Mouse (Mus musculus): ENCODE measurements around the gene Wwox.

Gene Wwox

GRCm38 (mm10) chr8:114468526-114469207, 29.2 kb downstream of the Wwox start:
- DNase-seq (ENCODE audit: low read depth, low spot score): peak; percentile 46

DNA sequence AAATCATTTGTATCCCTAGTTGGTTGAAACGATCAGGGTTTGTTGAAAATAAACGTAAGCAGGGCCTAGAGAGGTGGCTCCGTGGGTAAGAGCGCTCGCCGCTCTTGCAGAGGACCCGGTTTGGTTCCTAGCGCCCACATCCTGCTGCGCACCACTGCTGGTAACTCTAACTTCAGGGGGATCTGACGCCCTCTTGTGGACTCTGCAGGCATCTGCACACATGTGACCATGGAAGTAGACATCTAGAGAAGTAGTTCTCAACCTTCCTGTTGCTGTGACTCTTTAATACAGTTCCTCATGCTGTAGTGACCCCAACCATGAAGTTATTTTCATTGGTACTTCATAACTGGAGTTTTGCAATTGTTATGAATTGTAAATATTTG, 29.7 kb downstream of the Wwox start:
- peak; percentile 58 for DNase-seq (ENCODE audit: low read depth, low spot score)

DNA sequence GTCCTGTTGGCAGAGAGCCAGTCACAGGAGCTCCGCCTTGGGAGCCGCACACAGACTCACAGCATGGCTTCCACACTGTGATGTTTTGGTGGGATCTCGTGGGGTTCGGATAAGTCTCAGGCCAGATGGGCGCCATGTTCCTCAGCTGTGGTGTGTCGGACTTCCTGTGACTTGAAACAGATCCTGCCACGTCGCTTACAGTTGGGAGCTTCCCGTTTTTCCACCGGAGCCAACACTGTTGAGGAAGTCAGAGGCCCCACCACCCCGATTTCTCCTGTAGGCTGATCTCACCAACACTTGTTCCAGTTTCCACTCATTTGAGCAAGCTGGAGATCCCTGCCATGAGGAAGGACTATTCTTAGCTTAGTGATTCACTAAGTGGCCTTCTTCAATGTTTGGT, 34.1 kb downstream of the Wwox start:
- DNase-seq (ENCODE audit: low read depth, low spot score): peak; percentile 31

DNA sequence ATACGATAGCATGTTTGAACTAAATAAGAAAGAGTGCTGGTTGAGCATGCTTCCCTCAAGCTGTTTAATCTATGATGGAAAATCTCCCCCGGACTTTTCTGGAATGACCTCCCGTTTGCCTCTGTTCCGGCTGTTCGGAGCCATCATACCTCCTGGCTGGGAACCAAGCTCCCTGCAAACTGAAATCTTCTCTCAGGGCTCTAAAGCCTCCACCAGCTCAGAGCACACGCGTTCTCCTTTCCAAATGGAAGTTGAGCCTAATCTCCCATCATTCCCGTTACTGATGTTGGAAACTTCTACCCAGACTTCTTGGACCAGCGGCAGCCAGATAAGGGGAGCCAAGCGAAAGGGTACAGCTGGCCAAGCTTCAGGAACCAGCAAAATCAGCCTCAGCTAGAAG, 37.5 kb downstream of the Wwox start:
- no peak for DNase-seq (ENCODE audit: low read depth, low spot score)

GRCm38 (mm10) chr8:114477790-114478189, 38.3 kb downstream of the Wwox start:
- peak; percentile 70 for DNase-seq (ENCODE audit: low read depth, low spot score)

DNA sequence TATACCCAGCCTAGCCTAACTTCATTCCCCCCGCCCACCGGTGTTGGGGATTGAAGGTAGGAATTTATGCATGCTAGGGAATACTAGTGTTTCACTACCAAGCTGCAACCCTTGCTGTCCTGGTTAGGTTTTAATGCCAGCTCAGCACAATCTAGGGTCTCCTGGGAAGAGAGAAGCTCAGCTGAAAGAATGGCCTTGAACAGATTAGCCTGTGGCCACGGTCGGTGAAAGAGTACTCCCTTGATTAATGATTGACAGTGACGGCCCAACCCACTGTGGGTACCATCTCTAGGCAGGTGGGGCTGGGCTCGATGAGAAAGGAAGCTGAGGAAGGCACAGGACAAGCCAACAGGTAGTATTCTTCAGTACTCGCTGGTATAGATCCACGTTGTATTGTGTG, 40.3 kb downstream of the Wwox start:
- no peak for DNase-seq (ENCODE audit: low read depth, low spot score)

DNA sequence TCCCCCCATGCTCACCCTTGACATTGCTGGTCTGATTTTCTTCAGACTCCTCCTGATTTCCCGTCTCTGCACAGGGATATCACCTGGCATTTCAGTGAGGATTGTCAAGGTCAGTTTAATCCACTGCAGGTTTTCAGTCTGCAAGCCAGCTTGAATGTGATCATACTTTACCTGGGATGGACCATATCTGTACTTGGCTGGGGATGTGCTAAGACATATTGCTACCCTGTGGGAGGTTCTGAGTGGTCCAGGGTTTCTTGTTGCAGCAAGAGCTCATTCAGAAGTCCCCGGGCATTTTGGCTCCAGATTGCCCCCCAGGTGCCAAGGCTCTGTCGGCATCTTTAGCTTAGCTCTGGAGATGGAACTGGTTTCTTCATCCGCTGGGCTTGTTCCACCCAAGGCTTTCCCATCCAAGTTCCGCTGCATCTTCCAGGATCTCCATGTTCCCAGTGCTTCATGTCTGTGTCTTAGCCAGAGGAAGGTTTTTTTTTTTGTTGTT, 52.3 kb downstream of the Wwox start:
- no peak for DNase-seq (ENCODE audit: low read depth, low spot score)

DNA sequence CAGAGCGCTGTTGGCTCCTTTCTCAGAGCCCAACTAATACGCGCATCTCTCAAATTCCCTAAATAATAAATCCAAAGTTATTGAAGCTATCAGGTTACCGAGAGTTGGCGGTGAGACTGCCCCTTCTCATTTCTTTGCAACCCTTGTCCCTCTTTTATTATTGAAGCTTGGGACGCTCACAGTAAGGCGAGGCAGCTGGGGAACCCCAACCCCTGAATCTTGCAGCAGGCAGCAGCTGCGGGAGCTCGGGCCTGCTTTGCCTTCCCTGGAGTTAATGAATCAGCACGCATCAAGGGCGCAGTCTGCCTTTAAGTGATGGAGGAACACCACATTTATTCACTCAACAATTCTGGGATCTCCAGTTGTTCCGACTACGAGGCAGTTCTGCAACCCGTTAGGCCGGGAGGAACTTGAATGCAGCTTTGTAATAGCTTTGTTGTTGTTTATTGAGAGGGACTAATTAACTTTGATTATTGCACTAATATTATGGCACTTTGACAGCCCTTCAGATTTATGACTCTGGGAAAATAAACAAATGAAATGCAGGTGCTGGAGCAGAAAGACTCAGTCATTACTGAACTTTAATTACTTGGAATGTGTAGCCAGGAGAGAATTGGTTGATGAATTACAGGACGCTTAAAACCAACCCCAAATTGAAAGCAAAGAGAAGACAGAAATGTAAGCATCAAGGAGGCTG, 60.1 kb downstream of the Wwox start:
- no peak for DNase-seq (ENCODE audit: low read depth, low spot score)

DNA sequence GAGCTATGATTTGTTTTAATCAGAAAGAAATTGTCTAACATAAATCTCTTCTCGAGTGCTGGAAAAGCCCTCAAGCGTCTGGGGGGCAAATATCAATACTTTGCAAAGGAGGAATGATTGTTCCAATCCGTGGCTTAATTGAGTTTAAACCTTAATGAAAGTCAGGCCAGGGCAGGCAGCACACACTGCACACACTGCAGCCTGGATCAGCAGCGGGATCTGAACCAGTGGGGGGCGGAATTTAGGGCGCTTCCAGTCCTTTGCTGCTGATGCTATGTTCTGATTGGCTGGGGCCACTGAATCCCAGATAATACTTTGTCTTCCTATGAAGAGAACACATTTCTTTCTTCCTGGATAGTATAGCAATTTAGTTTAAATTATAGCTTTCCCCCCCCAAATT, 62.5 kb downstream of the Wwox start:
- no peak for DNase-seq (ENCODE audit: low read depth, low spot score)

DNA sequence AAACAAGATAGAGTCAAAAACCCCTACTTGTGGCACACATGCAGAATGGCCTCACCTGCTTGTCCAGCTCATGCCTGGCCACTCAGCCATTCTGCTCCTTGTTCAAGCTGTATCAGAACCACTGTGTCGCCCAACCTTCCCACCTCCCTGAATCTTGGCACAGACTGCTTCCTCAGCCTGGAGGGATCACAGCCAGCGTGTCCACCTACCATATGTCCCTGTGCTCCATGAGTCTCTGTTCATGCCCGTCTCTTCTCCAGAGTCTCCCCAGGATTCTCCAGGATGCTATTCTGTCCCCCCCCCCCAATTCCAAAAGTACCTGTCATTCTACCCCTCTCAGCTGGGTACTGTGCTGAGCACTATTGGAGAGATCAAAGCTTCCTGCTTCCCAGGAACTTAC, 63.7 kb downstream of the Wwox start:
- no peak for DNase-seq (ENCODE audit: low read depth, low spot score)

DNA sequence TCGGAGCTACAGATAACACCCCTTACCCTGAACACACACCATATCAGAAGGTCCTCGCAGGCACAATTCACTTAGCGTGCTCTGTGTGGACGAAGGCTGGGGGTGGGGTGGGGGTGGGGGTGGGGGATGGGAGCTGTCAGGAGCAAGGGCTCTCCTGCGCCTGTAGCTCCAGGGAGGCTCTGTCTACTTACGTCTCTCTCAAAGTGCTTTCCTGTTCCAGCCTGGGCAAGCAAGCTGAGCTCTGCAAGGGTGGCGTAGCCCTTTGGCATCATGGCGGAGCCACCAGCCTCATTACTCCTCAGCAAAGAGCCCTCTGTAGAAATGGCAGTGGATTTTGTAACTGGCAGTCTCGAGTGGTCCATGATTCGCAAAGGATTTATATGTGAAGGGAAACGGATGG, 65.4 kb downstream of the Wwox start:
- no peak for DNase-seq (ENCODE audit: low read depth, low spot score)

- no peak for DNase-seq (ENCODE audit: low read depth, low spot score)
Observed at GRCm38 (mm10) chr8:114505351-114506347, 66.2 kb downstream of the Wwox start.

DNA sequence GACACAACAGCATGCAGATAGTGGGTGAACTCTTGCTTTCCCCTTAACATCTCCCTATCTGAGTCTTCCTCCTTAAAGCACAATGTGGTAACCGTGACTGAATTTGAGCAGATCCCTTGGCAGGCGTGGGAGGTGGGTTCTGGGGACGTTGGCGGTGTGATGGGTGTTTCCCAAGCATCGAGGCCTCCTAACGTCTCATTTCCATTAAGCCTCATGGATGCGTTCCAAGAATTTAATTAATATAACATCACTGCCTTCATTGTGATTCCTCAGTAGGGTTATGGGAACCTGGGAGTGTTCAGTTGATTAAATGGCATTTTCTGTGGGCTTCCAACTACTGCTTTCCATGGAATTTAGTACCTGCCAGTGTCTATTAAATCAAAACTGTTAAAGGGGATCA, 67.9 kb downstream of the Wwox start:
- DNase-seq (ENCODE audit: low read depth, low spot score): no peak

DNA sequence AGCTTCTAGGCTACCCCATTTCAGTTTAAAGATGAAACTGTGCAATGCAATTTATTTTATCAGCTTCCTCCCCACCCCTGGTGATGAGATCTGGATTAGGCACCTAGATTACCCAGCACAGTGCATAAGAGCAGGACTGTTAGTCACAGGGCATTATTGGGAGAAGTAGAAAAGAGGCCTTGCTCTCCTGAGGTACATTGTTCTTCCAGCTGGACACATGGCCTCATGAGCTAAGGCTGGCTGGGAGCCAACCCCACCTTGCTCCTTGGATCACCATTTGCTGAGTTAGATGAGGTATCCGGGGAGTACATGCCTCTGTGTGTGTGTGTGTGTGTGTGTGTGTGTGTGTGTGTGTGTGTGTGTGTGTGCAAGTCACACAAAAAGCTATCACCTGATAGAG, 70.8 kb downstream of the Wwox start:
- no peak for DNase-seq (ENCODE audit: low read depth, low spot score)

DNA sequence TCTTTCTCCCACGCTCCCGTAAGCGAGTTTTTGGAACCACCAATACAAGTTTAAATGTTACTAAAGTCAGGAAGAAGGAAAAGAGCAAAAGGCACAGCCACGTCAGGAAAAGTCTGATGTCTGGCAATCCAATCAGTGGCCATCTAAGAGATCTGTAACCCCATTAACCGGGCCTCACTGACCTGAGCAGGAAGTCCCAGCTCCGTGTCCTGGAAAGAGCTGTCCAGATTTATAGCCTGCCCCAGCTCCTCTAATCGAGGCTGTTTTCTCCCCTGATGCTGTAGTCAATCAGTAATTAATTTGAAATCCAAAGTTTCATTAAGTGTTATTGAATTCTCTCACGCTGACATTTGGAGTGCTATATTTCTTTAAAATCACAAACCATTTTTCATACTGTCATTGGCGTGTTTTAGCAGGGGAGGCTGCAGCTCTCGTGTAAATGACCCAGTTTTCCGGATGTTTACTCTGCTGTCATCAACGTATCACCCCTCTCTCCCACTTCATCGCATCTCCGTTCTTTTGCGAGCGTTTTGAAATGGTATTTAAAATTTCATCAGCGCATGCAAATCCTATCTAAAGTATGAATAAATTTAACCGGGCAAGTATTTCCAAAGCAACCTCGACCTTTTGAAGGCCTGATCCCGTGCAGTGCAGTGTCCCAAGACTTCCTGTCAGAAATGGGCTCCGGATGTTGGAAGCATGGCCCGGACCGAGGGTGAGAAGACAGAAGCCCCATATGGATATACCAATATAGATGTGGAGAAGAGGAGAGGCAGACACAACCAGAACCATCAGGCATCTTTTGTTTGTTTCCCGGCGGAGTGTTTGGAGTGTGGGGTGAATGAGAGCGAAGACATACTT, 72.8 kb downstream of the Wwox start:
- no peak for DNase-seq (ENCODE audit: low read depth, low spot score)

DNA sequence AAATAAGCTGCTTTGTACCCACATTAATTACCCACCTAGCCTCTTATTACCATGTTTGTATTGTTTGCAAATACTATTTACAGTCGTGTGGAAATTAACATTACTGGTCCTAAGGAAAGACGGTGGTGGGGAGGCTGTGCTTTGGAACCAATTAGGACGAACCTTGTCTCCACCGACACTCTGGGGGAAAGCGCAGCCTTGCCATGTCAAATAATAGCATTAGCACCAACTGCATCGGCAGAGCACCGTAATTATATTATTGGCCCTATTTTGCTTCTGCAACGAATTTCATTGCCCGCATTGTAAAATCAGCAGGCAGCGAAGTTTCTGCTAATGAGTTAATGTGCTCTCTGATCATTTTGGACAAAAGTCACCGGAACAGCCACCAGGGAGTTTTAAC, 75.2 kb downstream of the Wwox start:
- DNase-seq (ENCODE audit: low read depth, low spot score): no peak

- DNase-seq (ENCODE audit: low read depth, low spot score): no peak
Observed at GRCm38 (mm10) chr8:114523061-114523460, 83.6 kb downstream of the Wwox start.

DNA sequence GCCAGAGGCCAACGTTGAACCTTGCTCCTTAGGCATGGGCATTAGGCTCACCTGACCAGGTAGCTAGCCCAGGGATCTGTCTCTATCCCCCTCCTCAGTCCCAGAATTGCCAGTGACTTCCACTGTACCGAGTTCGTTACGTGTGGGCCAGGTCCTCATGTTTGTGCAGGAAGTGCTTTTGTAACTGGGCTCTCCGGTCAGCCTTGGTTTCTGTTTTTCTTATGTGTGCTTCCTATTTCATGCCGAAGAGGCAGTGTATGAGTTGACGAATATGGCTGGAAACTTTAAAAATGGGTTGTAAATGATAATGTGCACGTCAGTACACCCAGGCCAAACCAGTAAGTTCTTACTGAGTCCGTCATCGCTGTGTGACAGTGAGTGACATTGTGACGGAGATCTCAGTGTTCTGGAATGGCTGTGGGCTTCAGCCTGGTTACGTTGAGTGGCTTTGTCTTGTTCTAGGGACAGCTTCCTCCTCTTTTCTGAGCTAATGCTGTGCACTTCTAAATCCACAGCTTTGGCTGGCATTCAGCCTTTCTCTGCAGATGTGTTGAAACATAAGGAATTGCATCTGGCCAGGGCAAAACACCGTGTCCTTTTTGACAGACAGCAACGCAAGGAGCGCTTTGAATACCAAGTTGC, 87.3 kb downstream of the Wwox start:
- DNase-seq (ENCODE audit: low read depth, low spot score): no peak

DNA sequence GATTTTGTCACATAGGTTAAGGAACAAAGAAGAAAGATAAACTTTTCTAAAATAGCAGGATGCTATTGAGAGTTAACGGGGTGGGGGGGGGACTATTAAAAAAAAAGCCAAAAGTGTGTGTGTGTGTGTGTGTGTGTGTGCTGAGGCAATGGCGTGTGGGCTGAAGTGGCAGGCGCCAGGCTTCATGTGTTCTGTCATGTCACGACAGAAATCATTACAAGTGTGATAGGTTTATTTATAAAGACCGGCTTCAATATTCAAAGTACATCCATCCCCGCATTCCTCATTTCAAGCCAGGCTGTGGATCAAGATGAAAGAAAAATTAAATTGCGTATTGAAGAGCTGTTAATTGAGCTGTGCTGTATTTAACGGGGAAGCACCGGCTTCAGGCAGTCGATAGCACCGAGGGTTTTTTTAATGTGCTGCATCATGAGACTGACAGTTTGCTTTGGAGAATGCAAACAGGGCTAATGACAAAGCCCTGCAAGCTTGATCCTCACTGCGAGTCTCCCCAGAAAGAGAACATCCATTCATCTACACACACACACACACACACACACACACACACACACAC, 88.3 kb downstream of the Wwox start:
- DNase-seq (ENCODE audit: low read depth, low spot score): no peak

- no peak for DNase-seq (ENCODE audit: low read depth, low spot score)
Observed at GRCm38 (mm10) chr8:114529581-114529980, 90.1 kb downstream of the Wwox start.

Data from R1 (cell line).